Mouse (Mus musculus): ENCODE measurements around the gene Ust.
A peak's percentile ranks its signal among the peaks of the same experiment; 100 is the strongest.

The Ust gene

GRCm38 (mm10) chr10:8427671-8428364 lies 90.8 kb downstream of the Ust start:
- no peak for DNase-seq

DNA sequence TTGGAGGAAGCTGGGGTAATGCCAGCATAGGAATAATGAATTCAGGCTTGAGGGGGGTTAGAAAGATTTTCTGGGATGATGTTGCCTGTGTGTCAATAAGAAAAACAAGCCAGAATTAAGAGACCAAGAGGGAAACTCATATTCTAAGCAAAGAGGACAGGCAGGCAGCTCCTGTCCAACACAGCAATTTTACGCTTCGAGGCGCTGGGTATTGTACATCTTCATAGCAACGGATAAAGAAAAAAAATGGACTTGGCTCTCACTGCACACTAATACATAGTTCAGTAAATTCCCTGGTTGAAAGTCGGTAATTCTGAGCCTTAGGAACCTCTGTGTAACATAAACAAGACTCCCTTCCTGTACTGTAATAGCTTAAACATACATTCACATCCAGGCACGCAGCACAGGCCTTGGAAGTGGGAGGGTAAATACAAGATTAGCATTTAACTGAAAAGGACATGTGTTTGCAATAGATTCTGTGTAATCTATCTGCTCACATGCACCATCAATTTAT lies 99.1 kb downstream of the Ust start:
- DNase-seq, result no peak

DNA sequence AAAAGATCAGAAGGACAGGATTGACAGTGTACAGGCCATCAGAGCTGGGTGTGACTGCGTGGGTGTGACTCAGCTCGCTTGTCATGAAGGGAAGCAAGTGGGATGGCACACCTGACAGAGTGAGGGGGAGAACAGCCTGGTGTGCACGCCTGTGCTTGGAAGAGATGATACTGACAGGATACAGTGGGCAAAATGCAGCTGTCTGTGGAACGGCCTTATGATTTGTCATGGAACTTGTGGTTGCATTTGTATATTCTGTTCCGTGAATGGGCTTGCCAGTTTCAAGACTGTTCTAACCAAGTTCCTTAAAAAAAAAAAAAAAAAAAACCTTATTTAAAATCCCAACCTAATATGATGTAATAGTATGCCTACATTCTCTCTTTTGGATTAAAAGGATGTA lies 103.2 kb downstream of the Ust start:
- DNase-seq, result no peak

DNA sequence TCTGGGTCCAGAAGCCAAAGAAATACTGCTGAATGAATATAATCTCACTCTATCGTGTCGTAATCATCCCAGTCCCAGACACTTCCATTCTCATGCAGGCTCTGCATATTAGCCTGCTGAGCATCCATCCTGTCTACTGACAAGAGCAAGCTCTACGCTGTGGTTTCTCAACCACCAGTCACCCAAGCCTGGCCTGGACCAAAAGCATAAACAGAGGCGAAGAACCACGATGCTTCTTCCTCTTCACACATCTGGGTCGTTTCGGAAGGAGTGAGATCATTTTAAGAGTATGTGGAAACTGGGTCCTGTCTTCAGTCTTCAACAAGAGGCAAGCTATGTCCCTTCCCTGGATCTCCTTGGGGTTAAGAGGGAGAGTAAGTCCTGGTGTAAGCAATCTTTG lies 103.6 kb downstream of the Ust start:
- no peak for DNase-seq

- no peak for DNase-seq
Observed at GRCm38 (mm10) chr10:8405141-8405540, 113.5 kb downstream of the Ust start.

GRCm38 (mm10) chr10:8392226-8392625 lies 126.4 kb downstream of the Ust start:
- no peak for DNase-seq

DNA sequence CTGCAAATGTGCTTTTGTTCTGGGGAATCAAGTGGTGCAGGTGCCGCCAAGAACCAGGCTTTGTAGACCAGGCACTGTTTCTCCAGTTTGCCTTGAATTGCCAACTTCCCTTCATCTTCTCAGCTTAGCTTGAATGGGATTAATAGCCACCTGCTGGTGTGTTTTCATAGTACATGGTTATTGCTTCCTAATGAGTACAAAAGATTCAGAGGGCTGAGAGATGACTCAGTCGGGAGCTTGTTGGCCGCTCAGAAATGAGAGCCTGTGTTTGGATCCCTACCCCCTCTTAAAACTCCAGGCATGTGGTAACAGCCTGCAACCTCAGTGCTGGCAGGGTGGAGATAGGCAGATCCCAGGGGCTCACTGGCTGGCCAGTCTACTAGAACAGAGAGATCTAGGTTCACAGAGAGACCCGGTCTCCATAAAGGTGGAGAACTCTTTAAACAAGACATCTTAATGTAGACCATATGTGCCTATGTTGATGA lies 127.3 kb downstream of the Ust start:
- no peak for DNase-seq

DNA sequence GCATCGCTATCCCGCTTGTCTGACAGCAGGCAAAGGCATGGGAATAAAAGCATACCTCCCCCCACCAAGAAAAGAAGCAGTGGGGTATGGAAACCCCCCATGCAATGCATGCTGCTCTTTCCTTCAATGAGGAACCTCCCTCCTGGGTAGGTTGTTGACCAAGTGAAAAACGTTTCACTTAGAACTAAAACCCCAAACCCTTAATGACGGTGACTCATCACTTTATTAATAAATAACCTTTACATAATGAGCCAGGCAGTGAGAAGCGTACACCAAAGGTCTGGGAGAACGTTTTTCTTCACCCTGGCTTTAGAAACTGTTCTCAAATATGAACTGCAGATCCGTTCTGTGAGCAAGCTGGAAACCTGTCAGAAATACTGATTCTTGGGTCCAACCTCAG lies 130.4 kb downstream of the Ust start:
- DNase-seq, result no peak

DNA sequence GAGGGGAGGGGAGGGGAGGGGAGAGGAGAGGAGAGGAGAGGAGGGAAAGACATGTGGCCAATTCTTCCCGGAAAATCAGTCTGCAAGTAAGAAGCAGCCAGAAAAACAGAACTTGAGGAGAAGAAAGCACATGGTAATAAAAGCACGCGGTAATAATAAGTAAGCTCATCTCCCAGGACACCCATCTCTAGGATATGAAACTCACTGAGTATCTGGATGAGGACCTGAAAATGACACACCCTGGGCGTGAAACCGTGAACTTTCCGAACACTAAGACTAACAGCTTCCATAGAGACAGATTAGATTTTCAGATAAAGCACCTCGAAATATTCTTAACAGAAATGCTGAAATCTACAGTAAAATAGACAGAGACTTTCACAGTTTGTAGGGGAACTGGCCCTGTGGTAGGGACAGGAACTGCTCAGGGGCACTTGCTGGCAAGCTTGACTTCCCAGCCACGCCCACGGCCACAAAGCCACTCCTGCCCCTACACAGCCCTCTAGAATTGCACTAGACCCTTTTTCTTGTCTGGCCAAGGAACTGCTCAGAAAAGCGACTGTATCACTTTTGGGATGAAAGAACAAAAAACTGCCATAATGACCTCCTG lies 148.6 kb downstream of the Ust start:
- DNase-seq, result no peak

GRCm38 (mm10) chr10:8365816-8366215 lies 152.8 kb downstream of the Ust start:
- no peak for DNase-seq

DNA sequence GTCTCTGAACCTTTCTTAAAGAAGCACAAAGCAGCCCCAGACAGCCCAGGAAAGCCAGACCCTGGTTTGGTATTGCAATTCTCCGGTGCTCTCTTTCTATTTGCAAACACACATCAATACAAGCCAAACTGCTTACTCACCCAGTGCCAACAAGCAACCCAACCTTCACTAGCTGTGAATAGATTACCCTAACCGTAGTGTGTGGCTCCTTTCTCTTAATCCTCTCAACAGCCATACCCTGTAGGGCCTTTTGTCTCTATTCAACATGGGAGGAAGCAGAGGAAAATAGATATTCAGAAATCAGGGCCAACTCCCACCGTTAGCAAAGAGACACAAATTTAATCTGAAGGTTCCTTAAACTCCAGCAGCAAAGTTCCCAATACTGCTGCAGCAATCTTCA lies 154.4 kb downstream of the Ust start:
- DNase-seq, result no peak

GRCm38 (mm10) chr10:8363281-8363680 lies 155.3 kb downstream of the Ust start:
- DNase-seq, result no peak

DNA sequence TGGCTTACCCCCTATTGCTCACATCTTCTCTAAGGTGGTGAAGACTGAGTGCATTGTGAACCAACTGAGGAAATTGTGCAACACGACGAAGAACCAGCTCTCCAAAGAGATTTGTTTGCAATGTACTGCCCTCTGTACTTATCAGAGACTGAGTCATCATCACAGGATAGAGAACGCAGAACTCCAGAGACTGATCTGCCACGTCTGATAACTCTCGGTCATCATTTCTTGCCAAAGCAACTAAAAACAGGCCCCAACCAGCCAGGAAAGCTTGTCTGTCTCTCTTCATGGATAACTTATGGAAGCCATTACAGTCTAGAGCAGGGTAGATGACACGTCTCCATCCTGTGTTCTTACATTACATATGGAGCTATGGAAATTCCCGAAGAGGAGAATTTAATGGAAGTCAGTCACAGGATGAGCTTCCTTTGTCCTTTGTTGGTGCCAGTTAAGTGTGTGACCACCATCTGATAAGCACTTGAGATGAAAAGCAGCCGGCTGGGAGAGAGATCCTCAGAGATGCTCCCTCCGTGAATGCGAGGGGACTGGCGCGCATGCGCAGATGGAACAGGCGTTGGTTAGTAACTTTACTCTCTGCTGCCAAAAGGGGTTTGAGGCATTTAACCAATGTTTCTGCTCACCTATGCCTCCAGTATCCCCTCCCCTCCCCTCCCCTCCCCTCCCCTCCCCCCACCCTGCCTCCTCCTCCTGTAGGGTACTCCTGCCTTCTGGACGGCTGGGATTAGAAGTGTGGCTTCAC lies 160.2 kb downstream of the Ust start:
- DNase-seq, result no peak

- DNase-seq, result no peak
Observed at GRCm38 (mm10) chr10:8353534-8353933, 165.1 kb downstream of the Ust start.

- DNase-seq, result no peak
Observed at GRCm38 (mm10) chr10:8350626-8351025, 168.0 kb downstream of the Ust start.

DNA sequence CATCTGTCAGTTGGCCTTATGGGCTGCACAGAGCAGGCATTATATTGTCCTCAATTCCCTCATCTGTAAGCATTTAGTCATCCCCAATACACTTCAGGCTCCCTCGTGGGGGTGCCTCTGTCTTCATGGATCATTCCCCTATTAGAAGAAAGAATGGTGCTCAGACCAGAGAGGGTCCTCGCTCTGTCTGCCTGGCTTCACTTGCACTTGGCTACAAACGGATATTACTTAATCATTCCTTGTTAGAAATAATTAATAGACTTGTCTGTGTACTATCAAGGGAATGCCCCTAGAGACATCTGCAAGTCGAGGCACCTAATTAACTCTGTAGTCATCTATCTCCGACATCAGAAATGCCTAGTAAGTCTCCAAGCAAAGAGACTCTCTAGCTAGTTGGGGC lies 171.1 kb downstream of the Ust start:
- no peak for DNase-seq

- no peak for DNase-seq
Observed at GRCm38 (mm10) chr10:8342556-8342955, 176.1 kb downstream of the Ust start.

DNA sequence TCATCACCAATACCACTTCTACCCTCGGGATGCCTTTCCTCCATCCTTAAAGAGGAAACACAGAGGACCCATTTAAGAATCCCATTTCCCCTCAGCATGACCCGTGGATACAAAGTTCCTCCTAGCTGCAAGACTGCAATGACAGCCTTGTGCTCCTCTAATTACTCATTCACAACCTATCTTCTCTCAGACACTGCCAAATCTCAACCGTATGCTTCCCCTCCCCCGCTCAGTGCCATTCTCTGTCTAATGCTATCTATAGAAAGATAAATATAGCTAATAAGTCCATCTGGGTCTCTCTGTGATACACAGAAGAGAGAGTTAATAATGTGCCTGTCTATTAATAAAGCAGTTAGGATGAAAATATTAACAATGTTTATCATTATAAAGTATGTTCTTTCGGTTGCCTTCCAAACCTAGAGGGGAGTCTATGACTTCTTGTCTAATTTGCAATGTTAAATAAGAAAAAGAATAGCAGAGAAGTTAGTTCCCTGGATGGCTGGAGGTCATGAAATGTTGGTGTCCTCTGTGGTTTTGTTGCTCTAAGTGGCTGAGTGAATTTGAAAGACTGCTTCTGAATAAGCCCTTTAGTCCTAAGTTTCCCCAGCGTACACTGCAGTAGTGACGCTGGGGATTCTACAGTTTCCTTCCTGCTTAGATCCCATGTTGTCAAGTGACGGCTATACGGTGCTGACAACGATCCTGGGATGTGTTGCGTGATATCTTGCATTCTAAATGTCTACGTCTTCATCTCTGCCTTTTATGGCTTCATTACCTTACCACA lies 178.8 kb downstream of the Ust start:
- no peak for DNase-seq

DNA sequence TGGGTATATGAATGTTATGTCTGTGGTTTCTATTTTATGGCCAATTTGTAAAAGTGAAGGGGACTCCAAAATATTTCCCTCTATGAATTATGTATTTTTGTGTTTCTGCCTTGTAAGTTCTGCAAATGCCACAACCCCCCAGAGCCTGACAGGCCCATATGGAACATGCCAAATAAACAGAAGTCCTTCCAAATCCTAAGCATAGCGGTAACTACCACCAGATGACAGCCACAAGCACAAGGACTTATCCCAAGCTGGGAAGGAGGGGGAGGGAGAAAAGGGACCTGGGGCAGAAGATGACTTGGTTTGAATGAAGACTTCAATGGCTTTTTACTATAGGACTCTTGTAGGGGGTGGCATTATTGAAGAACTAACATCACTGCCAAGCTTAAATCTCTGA lies 182.0 kb downstream of the Ust start:
- no peak for DNase-seq

- no peak for DNase-seq
Observed at GRCm38 (mm10) chr10:8330958-8331357, 187.7 kb downstream of the Ust start.

- no peak for DNase-seq
Observed at GRCm38 (mm10) chr10:8330006-8330405, 188.6 kb downstream of the Ust start.

DNA sequence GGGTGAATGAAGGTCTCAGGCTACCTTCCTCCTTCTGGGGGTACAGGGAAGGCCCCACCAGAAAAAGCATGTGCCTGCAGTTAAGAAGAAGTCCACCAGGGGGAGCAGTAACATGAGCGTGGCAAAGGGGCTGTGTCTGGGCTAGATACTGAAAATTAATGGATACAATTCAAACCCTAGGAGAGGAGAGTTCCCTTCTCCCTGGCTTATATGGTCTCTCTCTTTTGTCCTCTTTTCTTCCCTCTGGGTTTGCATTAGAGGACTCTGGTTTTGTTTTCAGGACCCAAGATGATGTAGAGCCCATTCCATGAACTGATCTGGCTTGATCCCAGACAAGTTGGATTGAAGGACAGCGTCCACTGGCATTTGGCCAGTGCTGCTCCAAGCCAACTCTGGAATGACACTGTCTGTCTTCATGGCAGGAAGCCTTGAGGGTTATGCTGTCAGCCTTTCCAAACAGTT lies 195.3 kb downstream of the Ust start:
- DNase-seq, result peak; percentile 66 to 72

- no peak for DNase-seq
Observed at GRCm38 (mm10) chr10:8320771-8321170, 197.9 kb downstream of the Ust start.
